Mouse (Mus musculus) cerebellum, adult 11 months (tissue): Measurements from ENCODE around the gene Neurl1a.

ENCODE experiments used
- DNase-seq: peaks from one replicate; pipeline ENCODE4 v3.0.0; 2022

Neurl1a gene

DNA sequence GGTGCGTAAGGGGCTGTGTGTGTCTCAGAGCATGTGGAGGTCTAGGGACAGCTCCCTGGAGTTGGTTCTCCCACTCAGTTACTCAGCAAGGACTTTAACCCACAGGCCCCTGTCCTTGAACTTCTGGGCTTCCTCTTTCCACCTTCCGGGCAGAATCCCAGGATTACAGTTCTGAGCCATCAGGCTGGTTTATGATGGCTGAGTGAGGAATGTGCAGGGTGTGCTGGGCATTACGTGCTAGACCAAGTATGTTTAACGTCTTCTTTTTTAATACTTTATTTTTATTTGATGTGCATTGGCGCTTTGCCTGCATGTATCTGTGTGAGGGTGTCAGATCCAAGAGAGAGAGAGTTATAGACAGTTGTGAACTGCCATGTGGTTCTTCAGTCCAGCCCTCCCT is 38.1 kb downstream of the Neurl1a start:
- no peak for DNase-seq

DNA sequence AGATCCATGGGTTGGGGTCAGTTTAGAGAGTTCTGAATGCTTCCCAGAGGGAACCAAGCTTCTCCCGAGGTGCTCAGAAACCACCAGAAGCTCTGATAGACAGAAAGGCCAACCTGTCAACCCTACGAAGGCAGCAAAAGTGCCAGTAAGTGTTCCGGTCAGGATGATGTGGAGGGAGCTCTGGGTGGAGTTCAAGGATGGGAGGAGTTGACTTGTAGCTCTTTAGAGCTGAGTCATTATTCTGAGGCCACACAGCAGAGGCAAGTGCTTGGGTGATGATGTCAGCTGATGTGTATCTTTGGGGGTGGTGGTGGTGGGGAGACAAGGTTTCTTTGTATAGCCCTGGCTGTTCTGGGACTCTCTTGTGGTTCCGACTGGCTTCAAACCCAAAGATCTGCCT is 41.0 kb downstream of the Neurl1a start:
- DNase-seq = no peak

DNA sequence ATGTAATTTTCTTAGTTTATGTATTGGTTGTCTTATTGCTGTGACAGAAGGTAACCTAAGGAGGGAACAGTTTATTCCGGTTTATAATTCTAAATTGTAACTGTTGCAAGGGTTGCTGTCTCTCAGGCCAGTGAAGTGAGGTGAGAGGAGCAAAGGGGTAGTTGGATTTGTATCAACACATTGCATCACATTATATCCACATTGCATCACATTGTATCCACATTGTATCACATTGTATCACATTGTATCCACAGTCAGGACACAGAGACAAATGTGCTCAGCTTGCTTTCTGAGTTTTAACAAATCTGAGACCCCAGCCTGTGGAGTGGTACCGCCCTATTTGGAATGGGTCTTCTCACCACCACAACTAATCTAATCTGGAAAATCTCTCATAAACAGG is 41.6 kb downstream of the Neurl1a start:
- DNase-seq = no peak

DNA sequence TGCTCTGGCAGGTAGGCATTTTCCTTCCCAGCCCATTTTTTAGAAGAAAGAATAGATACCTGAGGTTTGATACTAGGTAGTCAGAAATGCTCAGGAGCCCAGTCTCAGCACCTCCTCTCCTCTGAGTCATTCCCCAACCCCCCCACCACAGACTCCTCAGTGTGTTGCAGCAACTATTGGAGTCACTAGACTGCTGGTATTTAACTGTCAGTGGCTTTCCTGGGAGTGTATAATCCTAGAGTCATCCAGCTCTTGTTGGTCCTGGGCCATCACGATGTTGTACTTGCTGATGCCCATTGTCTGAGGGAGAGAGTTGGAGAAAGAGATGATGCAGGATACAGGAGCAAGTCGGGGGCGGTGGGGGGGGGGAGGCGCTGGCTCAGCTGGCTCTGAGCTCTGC is 42.4 kb downstream of the Neurl1a start:
- no peak for DNase-seq

DNA sequence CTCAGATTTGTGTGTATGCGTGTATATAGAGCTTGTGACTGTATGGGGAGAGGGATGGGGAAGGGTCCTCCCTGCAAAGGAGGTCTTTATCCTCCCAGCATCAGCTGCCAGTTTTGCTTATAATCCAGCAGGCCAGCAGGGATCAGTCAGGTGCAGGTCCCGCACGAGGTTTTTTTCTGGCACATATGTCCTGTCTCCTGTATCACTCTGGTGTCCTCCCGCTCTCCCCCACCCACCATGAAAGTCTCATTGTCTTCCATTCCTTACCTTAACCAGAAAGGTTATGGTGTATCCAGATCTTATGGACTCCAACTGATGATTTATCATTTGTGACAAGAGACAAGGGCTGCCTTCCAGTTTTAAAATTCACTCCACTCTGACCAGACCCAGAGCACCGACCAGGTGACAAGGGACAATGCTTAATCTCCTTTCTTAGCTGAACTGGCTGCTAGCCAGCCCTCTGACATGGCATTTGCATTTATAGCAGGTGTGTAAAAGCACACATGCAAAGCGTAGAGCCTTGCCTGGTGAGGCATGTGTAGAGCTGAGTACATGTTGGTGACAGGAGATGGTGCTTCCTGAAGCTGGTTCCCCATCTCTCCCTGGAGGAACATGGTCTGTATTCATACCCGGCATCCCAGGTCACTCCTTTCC is 43.0 kb downstream of the Neurl1a start:
- DNase-seq = no peak

DNA sequence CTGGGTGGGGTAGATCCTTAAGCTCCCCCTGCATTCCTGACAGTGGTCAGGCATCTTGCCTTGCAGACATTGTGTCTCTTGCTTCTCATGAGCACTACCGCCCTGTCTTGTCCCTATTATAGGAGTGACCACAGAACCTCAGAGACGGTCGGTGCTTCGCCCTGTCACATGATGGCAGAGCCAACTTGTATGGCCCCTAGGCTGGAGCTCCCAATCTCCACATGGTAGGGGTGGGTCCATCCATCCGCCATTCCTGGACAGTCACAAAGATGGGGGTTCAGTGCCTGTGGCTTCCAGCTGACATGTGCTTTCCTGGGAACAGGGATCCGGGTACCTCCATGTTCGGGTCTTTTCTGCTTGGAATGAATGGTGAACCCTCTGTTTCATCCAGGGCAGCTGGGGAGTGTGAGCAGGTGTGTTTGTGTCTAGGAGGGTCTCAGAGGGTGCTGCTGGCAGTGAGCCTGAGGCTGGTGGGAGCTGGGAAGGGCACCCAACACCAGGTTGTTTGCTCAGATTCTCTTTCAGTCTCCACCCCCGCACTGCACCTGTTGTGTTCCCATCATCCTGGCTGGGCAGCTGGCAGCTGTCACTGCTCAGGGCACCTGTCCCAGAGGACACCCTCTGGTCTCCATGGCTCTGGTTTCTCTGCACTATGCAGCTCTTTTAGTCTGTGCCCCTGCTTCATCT is 43.7 kb downstream of the Neurl1a start:
- peak; percentile 81 for DNase-seq

DNA sequence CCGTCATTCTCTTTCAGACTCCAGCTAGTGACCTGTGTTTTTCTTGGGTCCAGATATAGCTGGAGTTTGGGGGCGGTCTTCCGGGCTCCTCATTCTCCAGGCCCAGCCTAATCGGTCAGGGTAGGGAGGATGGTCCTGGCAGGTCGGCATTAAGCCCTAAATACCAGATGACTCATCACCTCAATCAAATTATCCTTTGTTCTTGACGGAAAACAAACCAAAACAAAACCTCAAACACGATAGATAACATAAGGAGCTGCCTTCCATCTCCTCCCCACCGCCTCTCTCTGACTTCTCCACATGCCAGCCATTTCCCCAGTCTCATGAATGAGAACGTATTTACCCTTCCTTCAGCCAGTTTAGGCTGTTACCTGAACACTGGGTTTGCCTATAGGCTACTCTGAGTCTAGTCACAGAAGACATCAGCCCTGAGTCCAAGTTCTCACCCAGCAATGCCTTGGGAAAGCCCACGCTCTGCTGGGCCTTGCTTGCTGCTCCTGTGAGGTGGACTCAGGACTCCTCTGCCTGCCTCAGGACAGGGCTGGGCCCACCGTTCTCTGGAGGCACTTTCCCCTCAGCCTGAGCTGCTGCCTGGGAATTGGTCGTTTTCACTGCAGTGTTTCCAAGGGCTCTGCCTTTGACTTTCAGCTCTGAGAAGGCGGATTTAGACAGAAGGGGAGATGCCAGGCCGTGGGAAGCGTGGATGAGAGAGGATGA is 44.4 kb downstream of the Neurl1a start:
- no peak for DNase-seq

DNA sequence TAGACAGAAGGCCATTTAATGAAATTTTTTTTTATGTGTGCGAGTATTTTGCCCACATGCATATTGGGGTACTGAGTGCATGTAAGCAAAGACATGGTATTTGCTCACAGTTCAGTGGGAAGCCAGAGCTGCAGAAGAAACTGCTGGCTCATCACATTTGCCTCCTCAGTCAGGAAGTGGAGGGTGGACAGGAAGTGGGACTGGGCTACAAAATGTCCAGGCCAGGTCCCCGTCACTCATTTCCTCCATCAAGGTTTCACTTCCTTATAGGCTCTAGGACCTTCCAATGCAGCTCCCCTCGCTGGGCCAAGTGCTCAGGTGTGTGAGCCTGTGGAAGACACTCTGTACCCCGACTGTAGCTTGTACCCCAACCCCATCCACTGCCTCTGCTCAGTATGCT is 46.1 kb downstream of the Neurl1a start:
- DNase-seq = no peak

DNA sequence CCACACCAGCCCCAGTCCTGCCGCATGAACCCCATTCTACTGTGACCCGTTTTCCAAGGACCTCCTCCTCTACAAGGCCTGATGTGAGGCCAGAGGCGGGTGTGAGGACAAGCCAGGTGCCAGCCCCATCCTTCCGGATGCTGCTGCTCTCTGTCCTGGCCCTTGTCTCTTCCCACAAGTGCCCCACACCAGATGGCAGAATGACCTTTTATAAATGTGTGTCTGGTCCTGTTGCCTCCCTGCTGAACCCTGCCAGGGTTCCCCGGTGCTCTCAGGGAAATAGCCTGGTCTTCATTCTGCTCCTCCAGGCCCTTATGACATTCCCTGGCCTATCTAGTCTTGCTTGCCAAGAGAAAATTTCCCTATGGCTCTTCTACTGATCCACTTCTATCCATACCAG is 47.2 kb downstream of the Neurl1a start:
- peak; percentile 62 for DNase-seq

DNA sequence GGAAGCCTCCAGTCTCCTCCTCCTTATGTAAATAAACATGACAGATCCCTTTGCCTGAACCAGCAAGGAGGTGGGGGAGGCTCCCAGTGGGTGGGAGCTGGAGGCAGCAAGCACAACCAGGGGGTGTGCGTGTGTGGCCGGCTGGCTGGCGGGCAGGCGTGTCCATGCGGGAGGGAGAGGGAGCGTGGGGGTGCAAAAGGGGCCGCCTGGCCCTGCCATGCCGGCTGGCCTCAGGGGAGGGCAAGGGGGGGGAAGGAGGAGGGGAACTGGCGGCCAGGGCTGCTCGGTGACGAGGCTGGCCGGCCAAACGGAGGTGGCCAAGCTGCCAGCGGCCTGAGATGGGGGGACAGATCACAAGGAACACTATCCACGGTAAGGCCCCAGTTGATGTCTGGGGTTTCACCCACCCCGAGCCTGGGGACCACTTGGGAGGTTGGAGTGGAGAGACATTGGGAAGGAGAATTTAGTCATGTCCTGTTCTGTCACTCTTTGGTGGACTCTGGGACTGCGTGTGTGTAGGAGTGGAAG is 50.2 kb downstream of the Neurl1a start:
- DNase-seq = peak; percentile 78

DNA sequence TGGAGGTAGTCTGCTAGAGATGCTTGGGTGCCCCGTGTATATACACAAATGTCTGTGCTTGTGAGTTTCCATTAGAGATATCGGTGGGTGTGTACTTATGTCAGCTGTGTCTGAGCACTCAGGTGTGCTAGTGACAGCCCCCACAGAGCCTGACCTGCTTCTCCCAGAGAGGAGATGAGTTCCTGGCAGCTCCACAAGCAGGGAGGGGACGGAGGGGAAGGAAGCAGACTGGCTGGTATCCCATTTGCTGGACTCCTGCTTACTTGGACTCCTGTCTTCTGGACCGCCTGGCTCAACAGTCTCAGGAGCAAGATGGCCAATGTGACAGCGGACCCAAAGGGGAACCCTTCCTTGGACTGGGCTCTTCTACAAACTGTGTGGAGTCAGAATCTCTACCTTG is 50.8 kb downstream of the Neurl1a start:
- DNase-seq = peak; percentile 83

DNA sequence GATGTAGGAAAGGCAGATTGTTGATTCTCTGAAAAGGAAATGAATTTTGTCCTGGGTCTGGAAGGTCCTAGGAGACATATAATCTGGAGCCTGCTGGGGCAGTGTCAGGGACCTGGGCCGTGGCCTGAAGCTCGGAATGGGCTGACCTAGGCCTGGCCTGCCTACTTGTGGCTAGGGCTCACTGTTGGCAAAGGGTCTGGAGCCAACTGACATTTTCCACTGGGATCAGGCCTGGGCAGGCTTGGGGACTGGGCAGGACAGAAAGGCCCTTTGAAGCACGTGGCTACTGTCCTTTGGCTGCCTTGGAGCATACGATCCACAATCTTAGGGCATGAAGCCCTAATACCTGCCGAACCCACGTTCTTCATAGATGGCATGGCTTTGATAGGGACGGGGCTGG is 51.5 kb downstream of the Neurl1a start:
- no peak for DNase-seq

DNA sequence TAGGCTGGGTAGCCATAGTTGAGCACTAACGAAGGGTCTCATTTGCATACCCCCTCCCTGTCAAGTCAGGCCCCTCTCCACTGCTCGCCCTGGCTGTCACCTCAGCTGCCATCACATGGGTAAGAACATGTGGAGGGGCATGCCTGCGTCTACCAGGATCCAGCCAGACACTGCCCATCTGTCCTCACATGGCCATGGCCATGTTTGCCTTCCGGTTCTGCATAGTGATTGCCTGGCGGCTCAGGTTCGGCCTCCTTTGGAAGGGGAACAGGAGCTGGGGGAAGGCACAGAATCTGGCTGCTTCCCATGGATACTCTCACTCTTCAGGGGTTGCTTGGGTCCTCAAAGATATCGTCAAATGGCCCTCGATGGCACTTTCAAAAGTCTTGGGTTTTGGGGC is 52.1 kb downstream of the Neurl1a start:
- no peak for DNase-seq

DNA sequence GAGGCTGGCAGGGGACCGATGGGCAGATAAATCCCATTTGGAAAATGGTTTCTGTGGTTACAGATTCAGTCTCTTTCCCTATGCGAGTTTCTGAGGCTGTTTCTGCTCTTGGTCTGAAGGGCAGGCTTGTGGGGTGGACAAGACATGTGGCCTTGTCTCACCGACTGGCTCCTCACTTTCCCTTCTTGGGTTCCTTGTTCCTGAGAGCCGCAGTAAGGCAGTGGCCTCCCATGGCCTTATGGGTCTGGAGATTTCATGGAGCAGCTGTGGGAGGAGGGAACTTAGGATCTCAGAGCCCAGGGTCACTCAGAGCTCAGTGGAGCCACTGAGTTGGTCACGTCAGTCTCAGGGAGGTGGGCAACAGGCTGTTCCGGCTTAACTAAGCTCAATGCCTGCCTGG is 52.8 kb downstream of the Neurl1a start:
- DNase-seq = no peak

DNA sequence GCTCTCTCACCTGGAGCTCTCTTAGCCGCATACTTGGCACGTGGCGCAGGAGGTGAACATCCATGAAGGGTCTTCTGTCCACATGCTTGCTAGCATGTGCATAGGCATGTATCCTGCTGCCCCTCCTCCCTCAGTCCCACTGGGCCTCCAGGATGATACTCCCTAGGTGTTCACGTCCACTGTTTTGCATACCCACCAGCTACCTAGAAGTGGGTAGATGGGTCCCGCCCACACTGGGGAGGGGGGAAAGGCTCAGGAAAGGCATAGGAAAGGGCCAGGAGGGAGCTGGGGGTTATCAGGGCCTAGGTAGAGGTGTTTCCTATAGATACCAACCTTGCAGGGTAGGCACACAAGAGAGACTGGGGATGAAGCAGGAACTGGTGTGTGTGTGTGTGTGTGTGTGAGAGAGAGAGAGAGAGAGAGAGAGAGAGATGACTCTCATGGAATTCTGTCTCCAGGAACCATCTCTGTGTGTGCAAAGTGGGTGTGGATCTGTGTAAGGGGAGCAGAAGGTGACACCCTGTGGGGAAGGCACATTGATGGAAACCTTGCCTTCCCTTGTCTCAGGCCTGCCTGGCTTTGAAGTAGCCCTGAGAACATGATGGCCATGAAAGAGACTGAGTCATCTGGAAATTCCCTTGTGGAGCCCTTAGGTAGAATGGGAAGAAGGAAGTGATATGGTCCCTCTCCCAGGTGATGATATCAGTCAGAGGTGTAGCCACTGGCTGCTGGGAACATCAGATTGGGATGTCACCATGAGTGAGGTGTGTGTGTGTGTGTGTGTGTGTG is 53.7 kb downstream of the Neurl1a start:
- no peak for DNase-seq

DNA sequence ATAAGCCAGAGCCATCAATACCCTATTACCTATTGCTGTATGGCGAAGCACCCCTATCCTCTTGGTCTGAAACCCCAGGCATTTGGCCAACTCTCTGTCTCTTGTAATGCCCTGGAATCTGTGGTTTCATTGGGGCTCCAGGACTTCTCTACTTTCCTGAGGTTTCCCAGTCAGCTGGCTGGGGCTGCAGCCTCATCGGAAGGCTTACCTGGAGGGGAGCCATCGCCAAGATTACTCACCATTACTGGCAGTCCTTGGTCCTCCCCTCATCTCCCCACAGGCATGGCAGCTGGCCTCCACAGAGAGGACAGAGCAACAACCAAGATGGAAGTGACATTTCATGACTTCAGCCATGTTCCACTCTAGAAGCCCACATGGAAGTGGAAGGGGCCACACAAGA is 54.5 kb downstream of the Neurl1a start:
- no peak for DNase-seq

DNA sequence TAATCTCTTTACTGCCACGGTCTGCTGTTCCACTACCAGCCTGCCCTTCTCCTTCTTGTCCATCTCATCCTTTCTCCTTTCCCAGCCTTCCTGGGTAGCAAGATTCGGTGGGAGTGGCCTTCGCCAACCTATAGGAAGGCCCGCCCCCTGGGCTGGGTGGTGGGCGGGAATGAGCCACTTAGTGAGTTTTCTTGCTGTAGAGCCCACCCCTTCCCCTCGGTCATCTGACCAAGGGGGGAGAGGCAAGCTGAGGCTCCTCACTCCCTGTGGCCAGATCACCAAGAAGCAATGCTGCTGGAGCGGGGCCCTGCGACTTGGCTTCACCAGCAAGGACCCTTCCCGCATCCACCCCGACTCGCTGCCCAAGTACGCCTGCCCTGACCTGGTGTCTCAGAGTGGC is 61.5 kb downstream of the Neurl1a start:
- no peak for DNase-seq

DNA sequence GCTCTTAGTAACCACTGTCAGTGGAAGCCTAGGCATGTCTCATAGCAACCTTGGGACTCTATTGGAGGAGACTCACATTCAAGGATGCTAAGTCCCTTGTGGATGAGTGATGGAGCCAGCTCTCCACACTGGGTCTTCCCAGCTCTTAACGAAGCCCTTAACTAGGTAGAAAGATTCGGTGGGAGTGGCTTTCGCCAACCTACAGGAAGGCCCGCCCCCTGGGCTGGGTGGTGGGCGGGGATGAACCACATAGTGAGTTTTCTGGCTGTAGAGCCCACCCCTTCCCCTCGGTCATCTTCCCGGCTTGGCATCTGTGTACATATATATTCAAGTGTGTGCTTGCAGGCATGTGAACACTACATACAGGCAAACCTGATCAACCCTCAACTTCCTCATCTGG is 62.3 kb downstream of the Neurl1a start:
- DNase-seq = no peak

DNA sequence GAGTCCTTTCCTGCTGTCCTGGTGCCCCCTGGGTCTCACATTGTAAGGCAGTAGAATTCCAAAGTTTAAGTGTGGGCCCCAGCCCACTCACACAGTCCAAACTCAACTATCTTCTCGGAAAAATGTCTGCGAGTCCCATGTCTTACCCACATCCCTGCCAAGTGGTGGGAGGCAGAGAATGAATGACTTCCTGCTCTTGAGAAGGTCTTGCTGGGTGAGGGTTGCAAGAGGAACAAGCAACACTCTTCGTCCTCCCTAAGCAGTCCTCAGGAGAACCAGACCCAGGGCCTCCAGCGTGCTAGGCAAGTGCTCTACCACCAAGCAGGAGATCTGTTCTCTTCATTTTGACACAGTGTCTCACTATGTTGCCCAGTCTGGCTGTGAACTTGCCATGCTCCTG is 63.6 kb downstream of the Neurl1a start:
- no peak for DNase-seq

DNA sequence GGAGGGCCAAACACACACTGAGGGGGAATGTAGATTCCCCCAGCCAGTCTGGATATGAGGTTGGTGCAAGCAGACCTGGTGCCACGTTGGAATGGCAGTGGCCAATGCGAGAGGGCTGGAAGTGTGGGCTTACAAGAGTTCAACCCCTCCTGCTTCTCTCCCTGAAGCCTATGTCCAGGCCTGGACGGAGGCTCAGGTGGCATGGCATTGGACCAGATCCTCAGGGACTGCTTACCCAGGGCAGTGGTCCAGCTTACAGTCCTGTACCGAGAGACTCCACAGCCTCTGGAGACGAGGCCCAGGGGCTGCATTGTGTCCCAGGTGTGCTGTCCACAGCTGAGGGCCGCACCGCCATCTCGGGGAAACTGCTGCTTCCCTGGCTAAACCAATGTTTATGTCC is 66.9 kb downstream of the Neurl1a start:
- no peak for DNase-seq

DNA sequence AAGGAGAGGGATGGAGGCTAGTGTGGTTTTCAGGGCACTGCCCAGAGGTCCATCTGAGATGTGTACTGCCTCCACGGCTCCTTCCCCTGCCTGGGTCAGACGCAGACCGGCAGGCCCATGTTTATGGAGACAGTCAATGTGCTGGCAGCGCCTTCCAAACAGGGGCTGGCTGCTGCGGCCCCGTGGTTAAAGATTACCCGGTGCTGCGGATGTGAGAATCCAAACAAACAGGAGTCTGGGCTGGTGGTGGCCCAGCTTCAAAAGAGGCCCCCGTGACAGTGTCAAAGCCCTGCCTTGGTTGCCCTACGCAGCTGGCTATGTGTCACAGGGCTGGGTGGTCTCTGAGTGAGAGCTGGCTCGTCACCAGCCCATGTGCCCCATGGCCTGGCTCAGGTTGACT is 69.2 kb downstream of the Neurl1a start:
- DNase-seq = no peak

DNA sequence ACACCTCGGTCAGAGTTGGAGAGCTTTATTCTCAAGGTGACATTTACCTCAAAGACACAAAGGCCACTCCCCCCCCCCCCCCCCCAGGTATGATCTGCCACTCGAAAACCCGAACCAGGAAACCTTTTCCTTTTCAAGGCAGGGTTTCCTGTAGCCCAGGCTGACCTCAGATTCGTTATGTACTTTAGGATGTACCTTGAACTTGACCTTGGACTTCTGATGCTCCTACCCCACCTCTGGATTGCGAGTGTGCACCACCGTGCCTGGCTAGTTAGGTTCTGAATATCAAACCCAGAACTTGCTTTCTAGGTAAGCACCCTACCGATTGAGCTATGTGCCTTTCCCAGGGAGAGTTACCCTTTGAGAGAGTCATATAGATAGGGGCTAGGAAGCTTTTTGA is 69.7 kb downstream of the Neurl1a start:
- DNase-seq = no peak

DNA sequence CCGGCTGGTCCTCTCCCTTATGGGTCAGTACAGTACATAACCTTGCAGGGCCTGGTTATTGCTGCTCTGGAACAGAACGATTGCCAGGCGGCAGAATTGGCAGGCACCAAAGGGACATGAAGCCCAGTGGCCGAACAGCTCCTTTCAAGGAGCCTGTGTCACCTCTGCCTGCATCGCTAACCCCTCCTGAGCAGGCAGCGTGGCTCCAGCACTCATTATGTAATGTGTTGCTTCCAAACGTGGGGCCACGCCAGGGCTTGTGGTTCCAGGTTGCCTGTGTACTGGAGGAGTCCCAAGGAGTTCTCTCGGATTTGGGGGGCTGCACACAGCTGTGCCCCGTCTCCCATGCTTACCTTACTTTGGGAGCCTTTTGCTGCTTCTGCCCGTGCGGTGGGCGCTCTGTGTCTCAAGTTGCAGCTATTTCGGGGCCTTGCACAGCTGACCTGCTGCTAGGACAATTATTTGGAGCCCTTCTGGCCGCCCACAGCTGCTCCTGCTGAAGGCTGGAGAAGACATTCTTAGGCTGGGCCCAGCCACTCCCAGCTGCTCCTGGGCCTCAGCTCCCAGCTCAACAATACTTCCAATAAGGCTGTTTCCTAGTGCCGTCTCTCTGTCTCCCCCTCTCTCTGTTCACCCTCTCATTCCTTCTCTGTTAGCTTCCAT is 70.4 kb downstream of the Neurl1a start:
- DNase-seq = no peak
